Mouse (Mus musculus): ENCODE results near the gene Olfr1495. TPM values are rescaled to one million over a fixed set of nuclear protein-coding genes. Genes with fewer than 3 reads are reported as not detected.

The Olfr1495 gene
- not detected in 2 replicates for polyA plus RNA-seq (2015; fragmentation: Nextera tagmentation; extraction: Ambion mirVana)

GRCm38 (mm10) chr19:13764306-13764705 lies at the start of gene Olfr1495:
TSS of gene Olfr1495 (plus strand) at chr19:13764606.
- Histone ChIP-seq H3K27me3 (ENCODE audit: insufficient read depth, low read length) (no peaks in the 10 kb centered on the region), H3K9ac (replicated peaks) (no peak within 1 kb of the TSS), H3K4me2 (ENCODE audit: low read depth, low read length) (no peak within 1 kb of the TSS), H3K9me3 (ENCODE audit: low read length) (no peaks in the 10 kb centered on the region), H3K36me3 (replicated peaks; ENCODE audit: insufficient read depth, low read length) (no peaks in the 10 kb centered on the region), H3K4me3 (ENCODE audit: low read depth, low read length) (no peak within 1 kb of the TSS), H3K27ac (ENCODE audit: low read depth) (no peak within 1 kb of the TSS), H3K4me1 (ENCODE audit: insufficient read depth) (no peaks in the 10 kb centered on the region)
- ATAC-seq (no peak), DNase-seq (no peak)
- WGBS (ENCODE audit: insufficient replicate concordance) = 71% methylated on average over 3 of the region's 3 CpGs
- TF ChIP-seq CTCF (IDR thresholded peaks at IDR 0.05; ENCODE audit: low read depth) = no peak
- no peak for TF ChIP-seq EP300 (IDR thresholded peaks at IDR 0.05; ENCODE audit: low read depth)

GRCm38 (mm10) chr19:13722978-13723377 lies 41.4 kb upstream of the Olfr1495 start, which contains the start of gene Olfr1493-ps1:
TSS of gene Olfr1493-ps1 (plus strand) at chr19:13723278.
- no peak within 1 kb of the TSS for H3K9ac ChIP-seq (replicated peaks)
- no peak for TF ChIP-seq EP300 (IDR thresholded peaks at IDR 0.05; ENCODE audit: low read depth)
- TF ChIP-seq CTCF (IDR thresholded peaks at IDR 0.05; ENCODE audit: low read depth) = no peak
- H3K4me3 ChIP-seq (ENCODE audit: low read depth, low read length) = no peak within 1 kb of the TSS
- ATAC-seq (no peak), DNase-seq (no peak)
- H3K4me1 ChIP-seq (ENCODE audit: insufficient read depth) = no peaks in the 10 kb centered on the region
- H3K4me2 ChIP-seq (ENCODE audit: low read depth, low read length) = no peak within 1 kb of the TSS
- H3K9me3 ChIP-seq (ENCODE audit: low read length) = no peaks in the 10 kb centered on the region
- no peaks in the 10 kb centered on the region for H3K36me3 ChIP-seq (replicated peaks; ENCODE audit: insufficient read depth, low read length)
- no peak within 1 kb of the TSS for H3K27ac ChIP-seq (ENCODE audit: low read depth)
- H3K27me3 ChIP-seq (ENCODE audit: insufficient read depth, low read length) = no peaks in the 10 kb centered on the region
- WGBS (ENCODE audit: insufficient replicate concordance) = 38% methylated on average over 2 of the region's 2 CpGs

GRCm38 (mm10) chr19:13739428-13739827 lies 25.0 kb upstream of the Olfr1495 start, which contains the start of gene Olfr1494:
TSS of gene Olfr1494 (plus strand) at chr19:13739728.
- H3K36me3 ChIP-seq (replicated peaks; ENCODE audit: insufficient read depth, low read length) = no peaks in the 10 kb centered on the region
- no peak for DNase-seq
- H3K9ac ChIP-seq (replicated peaks) = no peak within 1 kb of the TSS
- no peaks in the 10 kb centered on the region for H3K27me3 ChIP-seq (ENCODE audit: insufficient read depth, low read length)
- ATAC-seq = no peak
- TF ChIP-seq CTCF (IDR thresholded peaks at IDR 0.05; ENCODE audit: low read depth) (no peak), EP300 (IDR thresholded peaks at IDR 0.05; ENCODE audit: low read depth) (no peak)
- 80% methylated on average over 4 of the region's 4 CpGs for WGBS (ENCODE audit: insufficient replicate concordance)
- H3K9me3 ChIP-seq (ENCODE audit: low read length) = no peaks in the 10 kb centered on the region
- H3K4me1 ChIP-seq (ENCODE audit: insufficient read depth) = no peaks in the 10 kb centered on the region
- no peak within 1 kb of the TSS for H3K4me2 ChIP-seq (ENCODE audit: low read depth, low read length)
- no peak within 1 kb of the TSS for H3K27ac ChIP-seq (ENCODE audit: low read depth)
- H3K4me3 ChIP-seq (ENCODE audit: low read depth, low read length) = no peak within 1 kb of the TSS

- WGBS (ENCODE audit: insufficient replicate concordance) = 83% methylated on average over 1 of the region's 1 CpGs
- no peak overlapping the region for H3K4me2 ChIP-seq (ENCODE audit: low read depth, low read length)
- H3K4me1 ChIP-seq (ENCODE audit: insufficient read depth) = no peaks in the 10 kb centered on the region
- no peak overlapping the region for H3K9ac ChIP-seq (replicated peaks)
- DNase-seq (no peak), ATAC-seq (no peak)
- H3K36me3 ChIP-seq (replicated peaks; ENCODE audit: insufficient read depth, low read length) = no peaks in the 10 kb centered on the region
- H3K27me3 ChIP-seq (ENCODE audit: insufficient read depth, low read length) = no peaks in the 10 kb centered on the region
- no peak overlapping the region for H3K27ac ChIP-seq (ENCODE audit: low read depth)
- no peak for TF ChIP-seq EP300 (IDR thresholded peaks at IDR 0.05; ENCODE audit: low read depth)
- no peak for TF ChIP-seq CTCF (IDR thresholded peaks at IDR 0.05; ENCODE audit: low read depth)
- no peak overlapping the region for H3K4me3 ChIP-seq (ENCODE audit: low read depth, low read length)
- H3K9me3 ChIP-seq (ENCODE audit: low read length) = no peaks in the 10 kb centered on the region
These were observed 15.0 kb upstream of the Olfr1495 start for GRCm38 (mm10) chr19:13749366-13749765.

GRCm38 (mm10) chr19:13768565-13769276 lies 4.3 kb downstream of the Olfr1495 start:
- H3K4me1 ChIP-seq (ENCODE audit: insufficient read depth) = no peaks in the 10 kb centered on the region
- H3K9me3 ChIP-seq (ENCODE audit: low read length) = no peaks in the 10 kb centered on the region
- no peak for ATAC-seq
- H3K4me2 ChIP-seq (ENCODE audit: low read depth, low read length) = no peak overlapping the region
- H3K27ac ChIP-seq (ENCODE audit: low read depth) = no peak overlapping the region
- TF ChIP-seq EP300 (IDR thresholded peaks at IDR 0.05; ENCODE audit: low read depth) = no peak
- TF ChIP-seq CTCF (IDR thresholded peaks at IDR 0.05; ENCODE audit: low read depth) = no peak
- no peak for DNase-seq
- H3K36me3 ChIP-seq (replicated peaks; ENCODE audit: insufficient read depth, low read length) = no peaks in the 10 kb centered on the region
- H3K27me3 ChIP-seq (ENCODE audit: insufficient read depth, low read length) = no peaks in the 10 kb centered on the region
- WGBS (ENCODE audit: insufficient replicate concordance) = 82% methylated on average over 9 of the region's 9 CpGs
- no peak overlapping the region for H3K9ac ChIP-seq (replicated peaks)
- H3K4me3 ChIP-seq (ENCODE audit: low read depth, low read length) = no peak overlapping the region

GRCm38 (mm10) chr19:13777578-13777977 lies 13.2 kb downstream of the Olfr1495 start, which contains the start of gene Olfr1496:
TSS of gene Olfr1496 (plus strand) at chr19:13777878.
- DNase-seq (no peak), ATAC-seq (no peak)
- H3K36me3 ChIP-seq (replicated peaks; ENCODE audit: insufficient read depth, low read length) = no peaks in the 10 kb centered on the region
- whole genome bisulfite sequencing (ENCODE audit: insufficient replicate concordance) = 80% methylated on average over 1 of the region's 1 CpGs
- H3K27me3 ChIP-seq (ENCODE audit: insufficient read depth, low read length) = no peaks in the 10 kb centered on the region
- no peaks in the 10 kb centered on the region for H3K4me1 ChIP-seq (ENCODE audit: insufficient read depth)
- TF ChIP-seq CTCF (IDR thresholded peaks at IDR 0.05; ENCODE audit: low read depth) = no peak
- no peak for TF ChIP-seq EP300 (IDR thresholded peaks at IDR 0.05; ENCODE audit: low read depth)
- no peak within 1 kb of the TSS for H3K27ac ChIP-seq (ENCODE audit: low read depth)
- no peak within 1 kb of the TSS for H3K9ac ChIP-seq (replicated peaks)
- no peak within 1 kb of the TSS for H3K4me2 ChIP-seq (ENCODE audit: low read depth, low read length)
- no peak within 1 kb of the TSS for H3K4me3 ChIP-seq (ENCODE audit: low read depth, low read length)
- no peaks in the 10 kb centered on the region for H3K9me3 ChIP-seq (ENCODE audit: low read length)
